ENCODE assay signal across 8 mouse cellular contexts in genomic region chr8:72723651-72724001, GRCm38 (mm10). TPM values are rescaled to one million over a fixed set of nuclear protein-coding genes. Genes with fewer than 3 reads are reported as not detected.
DNase-seq lines count a peak whose midpoint lies in the region; ATAC-seq and TF ChIP-seq lines count a peak whose summit lies in the region.

No protein-coding gene starts in this region.

- H3K4me2 ChIP-seq in heart, embryonic 16.5 days (ENCODE audit: low read depth, low read length), result peak overlapping the region; percentile 89
- peak overlapping the region; percentile 81 for H3K4me2 ChIP-seq in limb, embryonic 11.5 days (ENCODE audit: low read depth, severe bottlenecking)
- peak overlapping the region; percentile 90 for H3K4me2 ChIP-seq in midbrain, embryonic 11.5 days
- H3K4me2 ChIP-seq in stomach, postnatal 0 days (replicated peaks; ENCODE audit: low read depth), result peak overlapping the region; percentile 59

- peak overlapping the region; percentile 84 for H3K4me3 ChIP-seq in heart, embryonic 16.5 days (ENCODE audit: low read length)
- H3K4me3 ChIP-seq in limb, embryonic 11.5 days (ENCODE audit: low read depth, low read length), result peak overlapping the region; percentile 94
- peak overlapping the region; percentile 76 for H3K4me3 ChIP-seq in midbrain, embryonic 11.5 days (ENCODE audit: low read depth, low read length)
- peak overlapping the region; percentile 95 for H3K4me3 ChIP-seq in stomach, postnatal 0 days (ENCODE audit: low read depth, low read length)

- H3K27ac ChIP-seq in heart, embryonic 16.5 days (ENCODE audit: low read length), result no peak overlapping the region
- no peak overlapping the region for H3K27ac ChIP-seq in limb, embryonic 11.5 days (replicated peaks; ENCODE audit: low read depth, low read length)
- H3K27ac ChIP-seq in midbrain, embryonic 11.5 days (ENCODE audit: low read depth, low read length), result no peak overlapping the region
- no peak overlapping the region for H3K27ac ChIP-seq in stomach, postnatal 0 days (replicated peaks)

- peak; percentile 28 for DNase-seq in cerebellum, adult 11-12 months
- no peak for DNase-seq in cerebellum, adult 9-10 months
- DNase-seq in CD4-positive, CD25-positive, alpha-beta regulatory T cell, adult 2 months (ENCODE audit: low read depth, low spot score), result peak; percentile 15
- peak; percentile 28 for DNase-seq in embryo, embryonic 10.5 days (ENCODE audit: low spot score)
- peak; percentile 48 for DNase-seq in limb, embryonic 11.5 days (ENCODE audit: low spot score)
- DNase-seq in midbrain, embryonic 11.5 days (ENCODE audit: low spot score, missing footprints), result peak; percentile 93
- peak; percentile 53 for DNase-seq in stomach, postnatal 0 days (ENCODE audit: low spot score)

- TF ChIP-seq EP300 in stomach, postnatal 0 days (optimal IDR thresholded peaks at IDR 0.05), result no peak

- H3K36me3 ChIP-seq in heart, embryonic 16.5 days (ENCODE audit: control insufficient read depth, insufficient read depth), result peaks cover 34% of the 10 kb centered on the region
- H3K36me3 ChIP-seq in limb, embryonic 11.5 days (ENCODE audit: control insufficient read depth, insufficient read depth, low read length), result peaks cover 16% of the 10 kb centered on the region
- peaks cover 26% of the 10 kb centered on the region for H3K36me3 ChIP-seq in midbrain, embryonic 11.5 days (ENCODE audit: control insufficient read depth, insufficient read depth, low read length)
- H3K36me3 ChIP-seq in stomach, postnatal 0 days (ENCODE audit: control insufficient read depth, insufficient read depth, low read length), result peaks cover 22% of the 10 kb centered on the region

- H3K4me1 ChIP-seq in heart, embryonic 16.5 days (ENCODE audit: control insufficient read depth, insufficient read depth, low read length), result peaks cover 8% of the 10 kb centered on the region
- H3K4me1 ChIP-seq in limb, embryonic 11.5 days (ENCODE audit: control insufficient read depth, insufficient read depth, low read length), result peaks cover 5% of the 10 kb centered on the region; the same call in 1 of the 2 replicates
- H3K4me1 ChIP-seq in midbrain, embryonic 11.5 days (ENCODE audit: control insufficient read depth, insufficient read depth, low read length), result peaks cover 7% of the 10 kb centered on the region
- H3K4me1 ChIP-seq in stomach, postnatal 0 days (replicated peaks; ENCODE audit: control insufficient read depth, insufficient read depth), result no peaks in the 10 kb centered on the region

- peak overlapping the region; percentile 95 for H3K9ac ChIP-seq in heart, embryonic 16.5 days (ENCODE audit: low read length)
- peak overlapping the region; percentile 93 for H3K9ac ChIP-seq in limb, embryonic 11.5 days (ENCODE audit: low read length)
- peak overlapping the region; percentile 86 for H3K9ac ChIP-seq in midbrain, embryonic 11.5 days (ENCODE audit: low read length)
- H3K9ac ChIP-seq in stomach, postnatal 0 days (ENCODE audit: low read length), result peak overlapping the region; percentile 97

- TF ChIP-seq CTCF in stomach, postnatal 0 days (IDR thresholded peaks at IDR 0.05; ENCODE audit: low read depth), result no peak

- no peaks in the 10 kb centered on the region for H3K9me3 ChIP-seq in heart, embryonic 16.5 days (replicated peaks; ENCODE audit: control insufficient read depth, low read length)
- H3K9me3 ChIP-seq in limb, embryonic 11.5 days (ENCODE audit: control insufficient read depth, low read length), result no peaks in the 10 kb centered on the region
- H3K9me3 ChIP-seq in midbrain, embryonic 11.5 days (ENCODE audit: control insufficient read depth, low read length), result no peaks in the 10 kb centered on the region
- H3K9me3 ChIP-seq in stomach, postnatal 0 days (ENCODE audit: control insufficient read depth, low read length), result no peaks in the 10 kb centered on the region

- under 1% methylated on average over 30 of the region's 30 CpGs for WGBS in heart, embryonic 16.5 days
- 1% methylated on average over 30 of the region's 30 CpGs for WGBS in limb, embryonic 11.5 days
- WGBS in midbrain, embryonic 11.5 days, result 2% methylated on average over 30 of the region's 30 CpGs
- WGBS in stomach, postnatal 0 days, result 0% methylated on average over 30 of the region's 30 CpGs

- no peak; the same call in 1 of the 2 replicates for ATAC-seq in heart, embryonic 16.5 days (replicated peaks; ENCODE audit: extremely low read depth, insufficient read depth, low FRiP score)
- peak; percentile 31; the same call in 1 of the 2 replicates for ATAC-seq in limb, embryonic 11.5 days (ENCODE audit: insufficient number of reproducible peaks, low FRiP score, low TSS enrichment, low read depth)
- peak; percentile 43 for ATAC-seq in midbrain, embryonic 11.5 days (ENCODE audit: low FRiP score)
- ATAC-seq in stomach, postnatal 0 days (ENCODE audit: low FRiP score, low TSS enrichment), result peak; percentile 37; the same call in 1 of the 2 replicates

- no peaks in the 10 kb centered on the region for H3K27me3 ChIP-seq in heart, embryonic 16.5 days (ENCODE audit: control insufficient read depth, insufficient read depth, low read length)
- H3K27me3 ChIP-seq in limb, embryonic 11.5 days (ENCODE audit: control insufficient read depth, insufficient read depth, low read length), result no peaks in the 10 kb centered on the region
- H3K27me3 ChIP-seq in midbrain, embryonic 11.5 days (ENCODE audit: control insufficient read depth, insufficient read depth, low read length), result no peaks in the 10 kb centered on the region
- H3K27me3 ChIP-seq in stomach, postnatal 0 days (ENCODE audit: control insufficient read depth, insufficient read depth, low read length), result no peaks in the 10 kb centered on the region

RNA-seq across cellular contexts. Expression of gene Sin3b, which starts 0.5 kb away (rescaled TPM):
- 160 and 166 TPM in 2 replicates for polyA plus RNA-seq in heart, embryonic 16.5 days (2015; fragmentation: Nextera tagmentation; extraction: Ambion mirVana)
- 152 and 155 TPM in 2 replicates for polyA plus RNA-seq in limb, embryonic 11.5 days (2014; fragmentation: Nextera tagmentation; extraction: Ambion mirVana)
- 147 and 155 TPM in 2 replicates for polyA plus RNA-seq in midbrain, embryonic 11.5 days (2014; fragmentation: Nextera tagmentation; extraction: Ambion mirVana)
- polyA plus RNA-seq in stomach, postnatal 0 days (2015; fragmentation: Nextera tagmentation; extraction: Ambion mirVana), result 188 and 197 TPM in 2 replicates

RNA-seq across cellular contexts. Expression of gene F2rl3, which starts 38.1 kb away (rescaled TPM):
- polyA plus RNA-seq in heart, embryonic 16.5 days (2015; fragmentation: Nextera tagmentation; extraction: Ambion mirVana), result 1.6 and 1.7 TPM in 2 replicates
- polyA plus RNA-seq in limb, embryonic 11.5 days (2014; fragmentation: Nextera tagmentation; extraction: Ambion mirVana), result 1.1 and 1.7 TPM in 2 replicates
- polyA plus RNA-seq in midbrain, embryonic 11.5 days (2014; fragmentation: Nextera tagmentation; extraction: Ambion mirVana), result 1.1 and 1.4 TPM in 2 replicates
- 1.4 and 1.6 TPM in 2 replicates for polyA plus RNA-seq in stomach, postnatal 0 days (2015; fragmentation: Nextera tagmentation; extraction: Ambion mirVana)
